Mouse (Mus musculus) small intestine, adult 2 months (tissue): Measurements from ENCODE around the gene Wbp4.

Experiments
- CTCF ChIP-seq: fragments of 200-500 bp; IDR thresholded peaks from 2 replicates; pipeline ENCODE4 v1.5.1; 2012; ENCODE audit warnings: low read depth, mild to moderate bottlenecking, control low read depth, inconsistent platforms, low read length, moderate library complexity, mixed read lengths; ENCODE audit not compliant: insufficient replicate concordance, insufficient read length; ENCODE audit errors: extremely low read depth
- POLR2A ChIP-seq: fragments of 200-500 bp; IDR thresholded peaks from 2 replicates; pipeline ENCODE4 v1.6.1; 2012; ENCODE audit warnings: low read depth, mild to moderate bottlenecking, control low read depth, inconsistent platforms, low read length, moderate library complexity

DNA sequence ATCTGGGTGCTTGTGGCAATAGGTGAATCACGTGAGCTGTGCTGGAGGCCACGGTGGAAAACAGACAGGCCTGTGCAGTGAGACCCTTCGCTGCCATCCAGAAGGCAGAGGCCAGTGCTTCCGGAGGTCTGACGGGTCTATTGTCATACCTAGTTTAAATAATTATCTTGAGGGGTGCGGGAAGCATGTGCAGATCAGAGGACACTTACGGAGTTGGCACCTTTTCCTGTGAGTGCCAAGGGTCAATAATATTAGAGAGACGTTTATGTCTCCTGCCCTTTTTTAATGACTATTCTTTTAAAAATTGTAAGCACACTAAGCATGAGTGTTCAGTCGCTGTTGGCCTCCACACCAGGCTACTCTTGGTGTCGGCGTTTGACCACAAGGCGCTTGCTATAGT, 7.8 kb upstream of the Wbp4 start:
- no peak for TF ChIP-seq CTCF
- no peak for TF ChIP-seq POLR2A
